Mouse (Mus musculus) liver, embryonic 15.5 days (tissue): ENCODE data around the gene Stac3. TPM values are rescaled to one million over a fixed set of nuclear protein-coding genes. Genes with fewer than 3 reads are reported as not detected.
A peak's percentile ranks its signal among the peaks of the same experiment; 100 is the strongest.

Experiments used
- ATAC-seq: fragments of 200-750 bp; cut with Nextera tagmentation; 2 replicates; pipeline ENCODE4 v1.8.0; 2017; ENCODE audit warnings: moderate number of reproducible peaks, mild to moderate bottlenecking, moderate library complexity; ENCODE audit not compliant: insufficient read depth
- H3K27ac ChIP-seq: fragments of 300-500 bp; sonication (generic); replicated peaks from 2 replicates; pipeline ENCODE4 v1.5.1; 2015; ENCODE audit warnings: mild to moderate bottlenecking, inconsistent platforms
- H3K27me3 ChIP-seq: fragments of 300-500 bp; sonication (generic); 2 replicates; pipeline ENCODE4 v1.6.1; 2015; ENCODE audit warnings: mild to moderate bottlenecking, inconsistent platforms
- H3K36me3 ChIP-seq: fragments of 300-500 bp; sonication (generic); replicated peaks from 2 replicates; pipeline ENCODE4 v1.6.1; 2015; ENCODE audit warnings: moderate library complexity, mild to moderate bottlenecking, inconsistent platforms
- H3K4me1 ChIP-seq: fragments of 300-500 bp; sonication (generic); replicated peaks from 2 replicates; pipeline ENCODE4 v1.6.1; 2015; ENCODE audit warnings: inconsistent platforms
- H3K4me2 ChIP-seq: fragments of 300-500 bp; sonication (generic); 2 replicates; pipeline ENCODE4 v1.6.1; 2015; ENCODE audit warnings: moderate library complexity, mild to moderate bottlenecking, inconsistent platforms
- H3K4me3 ChIP-seq: fragments of 300-500 bp; sonication (generic); replicated peaks from 2 replicates; pipeline ENCODE4 v1.5.1; 2015; ENCODE audit warnings: mild to moderate bottlenecking, inconsistent platforms
- H3K9ac ChIP-seq: fragments of 300-500 bp; sonication (generic); 2 replicates; pipeline ENCODE4 v1.6.1; 2015; ENCODE audit warnings: moderate library complexity, mild to moderate bottlenecking, inconsistent platforms
- H3K9me3 ChIP-seq: fragments of 300-500 bp; sonication (generic); replicated peaks from 2 replicates; pipeline ENCODE4 v1.6.1; 2016; ENCODE audit warnings: inconsistent platforms
- WGBS: fragments of 180-500 bp; shearing (Covaris S2); methylation state at CpG from one replicate; pipeline ENCODE4 v1.1.7; 2015; ENCODE audit warnings: mixed read lengths; ENCODE audit not compliant: insufficient replicate concordance; 5-methylcytosine and 5-hydroxymethylcytosine counted together
- polyA plus RNA-seq: library from polyadenylated mRNA; unstranded; fragments of >200 nt; fragmentation: Nextera tagmentation; extraction: Ambion mirVana; gene quantifications from 2 replicates; pipeline ENCODE4 v1.2.1, GENCODE M21; 2015

Stac3 gene
- polyA plus RNA-seq = 1.0 and 1.2 TPM in 2 replicates

GRCm38 (mm10) chr10:127500894-127501893, at the start of gene Stac3:
Gene Stac3, plus strand, starts transcription at chr10:127501686.
- Histone ChIP-seq H3K27me3 (peaks cover 6% of the 10 kb centered on the region; the same call in 1 of the 2 replicates), H3K4me1 (no peaks in the 10 kb centered on the region), H3K9me3 (no peaks in the 10 kb centered on the region), H3K4me3 (no peak within 1 kb of the TSS), H3K27ac (no peak within 1 kb of the TSS), H3K4me2 (no peak within 1 kb of the TSS), H3K36me3 (peaks cover 38% of the 10 kb centered on the region), H3K9ac (no peak within 1 kb of the TSS)
- WGBS = 57% methylated on average over 13 of the region's 13 CpGs
- no peak for ATAC-seq

GRCm38 (mm10) chr10:127453701-127454100, 47.8 kb upstream of the Stac3 start:
- Histone ChIP-seq H3K4me1 (no peaks in the 10 kb centered on the region), H3K9me3 (no peaks in the 10 kb centered on the region), H3K27me3 (no peaks in the 10 kb centered on the region), H3K9ac (no peak overlapping the region), H3K36me3 (peaks cover 56% of the 10 kb centered on the region), H3K4me2 (no peak overlapping the region), H3K27ac (no peak overlapping the region), H3K4me3 (no peak overlapping the region)
- ATAC-seq = no peak
- 81% methylated on average over 1 of the region's 1 CpGs for WGBS

- no peak for ATAC-seq
- H3K9me3 ChIP-seq = no peaks in the 10 kb centered on the region
- H3K9ac ChIP-seq = no peak overlapping the region
- no peak overlapping the region for H3K4me2 ChIP-seq
- H3K4me1 ChIP-seq = no peaks in the 10 kb centered on the region
- no peak overlapping the region for H3K27ac ChIP-seq
- peaks cover 75% of the 10 kb centered on the region for H3K36me3 ChIP-seq
- H3K27me3 ChIP-seq = no peaks in the 10 kb centered on the region
- 70% methylated on average over 5 of the region's 5 CpGs for WGBS
- no peak overlapping the region for H3K4me3 ChIP-seq
These were observed 38.9 kb upstream of the Stac3 start for GRCm38 (mm10) chr10:127462411-127463096.

GRCm38 (mm10) chr10:127471281-127471988, 30.1 kb upstream of the Stac3 start:
- Histone ChIP-seq H3K9ac (no peak overlapping the region), H3K4me2 (no peak overlapping the region), H3K36me3 (peaks cover 43% of the 10 kb centered on the region), H3K9me3 (no peaks in the 10 kb centered on the region), H3K4me3 (no peak overlapping the region), H3K4me1 (peaks cover 6% of the 10 kb centered on the region), H3K27ac (no peak overlapping the region), H3K27me3 (no peaks in the 10 kb centered on the region)
- no peak for ATAC-seq
- WGBS = 26% methylated on average over 15 of the region's 15 CpGs

GRCm38 (mm10) chr10:127472722-127473121, 28.8 kb upstream of the Stac3 start:
- no peak overlapping the region for H3K4me3 ChIP-seq
- H3K27ac ChIP-seq = no peak overlapping the region
- 67% methylated on average over 9 of the region's 9 CpGs for WGBS
- no peaks in the 10 kb centered on the region for H3K9me3 ChIP-seq
- no peak overlapping the region for H3K4me2 ChIP-seq
- H3K27me3 ChIP-seq = no peaks in the 10 kb centered on the region
- H3K4me1 ChIP-seq = peaks cover 6% of the 10 kb centered on the region
- H3K36me3 ChIP-seq = peaks cover 47% of the 10 kb centered on the region
- no peak overlapping the region for H3K9ac ChIP-seq
- no peak for ATAC-seq

- Histone ChIP-seq H3K9ac (no peak overlapping the region), H3K4me2 (no peak overlapping the region), H3K9me3 (no peaks in the 10 kb centered on the region), H3K27me3 (no peaks in the 10 kb centered on the region), H3K27ac (no peak overlapping the region), H3K4me3 (no peak overlapping the region), H3K4me1 (peaks cover 6% of the 10 kb centered on the region), H3K36me3 (peaks cover 39% of the 10 kb centered on the region)
- no peak for ATAC-seq
- WGBS = 74% methylated on average over 4 of the region's 4 CpGs
These were observed 26.3 kb upstream of the Stac3 start for GRCm38 (mm10) chr10:127475175-127475574.

- no peak overlapping the region for H3K4me3 ChIP-seq
- peaks cover 34% of the 10 kb centered on the region for H3K36me3 ChIP-seq
- H3K4me2 ChIP-seq = no peak overlapping the region
- WGBS = 82% methylated on average over 3 of the region's 3 CpGs
- no peaks in the 10 kb centered on the region; the same call in 1 of the 2 replicates for H3K4me1 ChIP-seq
- H3K9ac ChIP-seq = no peak overlapping the region
- H3K27ac ChIP-seq = no peak overlapping the region
- no peaks in the 10 kb centered on the region for H3K27me3 ChIP-seq
- H3K9me3 ChIP-seq = no peaks in the 10 kb centered on the region
- no peak for ATAC-seq
These were observed 24.9 kb upstream of the Stac3 start for GRCm38 (mm10) chr10:127476541-127476940.

GRCm38 (mm10) chr10:127477301-127477700, 24.2 kb upstream of the Stac3 start:
- no peak overlapping the region for H3K4me3 ChIP-seq
- no peak overlapping the region for H3K4me2 ChIP-seq
- no peak for ATAC-seq
- H3K27ac ChIP-seq = no peak overlapping the region
- H3K9ac ChIP-seq = no peak overlapping the region
- H3K9me3 ChIP-seq = no peaks in the 10 kb centered on the region
- no peaks in the 10 kb centered on the region for H3K27me3 ChIP-seq
- peaks cover 29% of the 10 kb centered on the region for H3K36me3 ChIP-seq
- no peaks in the 10 kb centered on the region for H3K4me1 ChIP-seq
- 78% methylated on average over 7 of the region's 7 CpGs for WGBS

- ATAC-seq = no peak
- Histone ChIP-seq H3K27ac (no peak overlapping the region), H3K4me1 (no peaks in the 10 kb centered on the region), H3K4me2 (no peak overlapping the region), H3K27me3 (no peaks in the 10 kb centered on the region), H3K9ac (no peak overlapping the region), H3K9me3 (no peaks in the 10 kb centered on the region), H3K36me3 (peaks cover 25% of the 10 kb centered on the region; the same call in 1 of the 2 replicates), H3K4me3 (no peak overlapping the region)
- whole genome bisulfite sequencing = 88% methylated on average over 4 of the region's 4 CpGs
These were observed 22.4 kb upstream of the Stac3 start for GRCm38 (mm10) chr10:127479131-127479530.

GRCm38 (mm10) chr10:127480833-127481813, 20.4 kb upstream of the Stac3 start:
- WGBS = 63% methylated on average over 19 of the region's 19 CpGs
- peaks cover 32% of the 10 kb centered on the region for H3K36me3 ChIP-seq
- no peak overlapping the region for H3K4me3 ChIP-seq
- H3K4me1 ChIP-seq = no peaks in the 10 kb centered on the region
- no peak overlapping the region for H3K9ac ChIP-seq
- peak; percentile 38; the same call in 1 of the 2 replicates for ATAC-seq
- peak overlapping the region; percentile 33; the same call in 1 of the 2 replicates for H3K27ac ChIP-seq
- no peaks in the 10 kb centered on the region for H3K9me3 ChIP-seq
- H3K27me3 ChIP-seq = no peaks in the 10 kb centered on the region
- H3K4me2 ChIP-seq = no peak overlapping the region
